Mouse (Mus musculus) cerebellum, adult 11-12 months (tissue): ENCODE measurements at regions not wholly inside any gene's neighbourhood (a gene's known extent, or its start where the extent isn't known, plus 50 kb on each side); places are given as distances from the start of the nearest gene placed in this dataset.

ENCODE experiments used
- DNase-seq: peaks from one replicate; pipeline ENCODE4 v3.0.0; 2022

GRCm38 (mm10) chr2:147690506-147691208 lies 328.9 kb downstream of the Pax1 start:
- DNase-seq = no peak

GRCm38 (mm10) chr2:147688742-147689141 lies 327.0 kb downstream of the Pax1 start:
- no peak for DNase-seq

GRCm38 (mm10) chr2:147656667-147657066 lies 294.9 kb downstream of the Pax1 start:
- no peak for DNase-seq

- DNase-seq = no peak
Measured at GRCm38 (mm10) chr2:147650229-147650628, 288.5 kb downstream of the Pax1 start.

- no peak for DNase-seq
Measured at GRCm38 (mm10) chr2:147647972-147648371, 286.2 kb downstream of the Pax1 start.

- DNase-seq = no peak
Measured at GRCm38 (mm10) chr2:147647506-147647905, 285.8 kb downstream of the Pax1 start.

- no peak for DNase-seq
Measured at GRCm38 (mm10) chr2:147637882-147638281, 276.2 kb downstream of the Pax1 start.

GRCm38 (mm10) chr2:147632737-147633136 lies 271.0 kb downstream of the Pax1 start:
- no peak for DNase-seq

- DNase-seq = no peak
Measured at GRCm38 (mm10) chr2:147629716-147630115, 268.0 kb downstream of the Pax1 start.

- no peak for DNase-seq
Measured at GRCm38 (mm10) chr2:147627096-147627495, 265.4 kb downstream of the Pax1 start.

GRCm38 (mm10) chr2:147623116-147623515 lies 261.4 kb downstream of the Pax1 start:
- no peak for DNase-seq

GRCm38 (mm10) chr2:147617849-147618248 lies 256.1 kb downstream of the Pax1 start:
- DNase-seq = no peak

GRCm38 (mm10) chr2:147610343-147610742 lies 248.6 kb downstream of the Pax1 start:
- DNase-seq = no peak

- DNase-seq = no peak
Measured at GRCm38 (mm10) chr2:147601639-147602038, 239.9 kb downstream of the Pax1 start.

GRCm38 (mm10) chr2:147572413-147572812 lies 210.7 kb downstream of the Pax1 start:
- DNase-seq = no peak

GRCm38 (mm10) chr2:147561220-147561619 lies 199.5 kb downstream of the Pax1 start:
- DNase-seq = no peak

GRCm38 (mm10) chr2:147560426-147561155 lies 198.9 kb downstream of the Pax1 start:
- no peak for DNase-seq

- DNase-seq = no peak
Measured at GRCm38 (mm10) chr2:147529161-147529560, 167.4 kb downstream of the Pax1 start.

GRCm38 (mm10) chr2:147515436-147515835 lies 153.7 kb downstream of the Pax1 start:
- DNase-seq = no peak

- DNase-seq = no peak
Measured at GRCm38 (mm10) chr2:147514748-147515147, 153.0 kb downstream of the Pax1 start.

- DNase-seq = no peak
Measured at GRCm38 (mm10) chr2:147503962-147504361, 142.2 kb downstream of the Pax1 start.

GRCm38 (mm10) chr2:147498731-147499130 lies 137.0 kb downstream of the Pax1 start:
- DNase-seq = no peak

- no peak for DNase-seq
Measured at GRCm38 (mm10) chr2:147455932-147456331, 94.2 kb downstream of the Pax1 start.
